Comparison of ENCODE assay signal across 11 mouse cellular contexts in genomic region chr9:33000691-33001164, GRCm38 (mm10).
DNase-seq lines count a peak whose midpoint lies in the region; ATAC-seq and TF ChIP-seq lines count a peak whose summit lies in the region.
"Had no signal": no experiment of that assay in that cellular context is flagged by ENCODE, and none has a peak within 500 bp of the region (broad histone marks: within the 10 kb centered on the region; RNA-seq: fewer than 3 reads in every experiment).

No protein-coding gene starts in this region.

- peak; percentile 25 for DNase-seq in hindbrain, embryonic 11.5 days (ENCODE audit: low spot score)
- DNase-seq in heart, postnatal 14 days: peak; percentile 41 to 48
- peak; percentile 12 to 30 for DNase-seq in lung, postnatal 4 days
- DNase-seq in T-cell, adult 2 months (ENCODE audit: low spot score): no peak
- no peak for DNase-seq in midbrain, embryonic 10.5 days (ENCODE audit: low spot score)
- DNase-seq in layer of hippocampus, adult 18-20 months (ENCODE audit: low spot score in 2 of 2): no peak
- DNase-seq: adrenal gland, adult 8-10 months; liver, embryonic 13.5 days had no signal

- no peak overlapping the region for H3K4me2 ChIP-seq in hindbrain, embryonic 11.5 days (replicated peaks; ENCODE audit: low read depth, low read length)
- no peak overlapping the region for H3K4me2 ChIP-seq in hindbrain, embryonic 13.5 days
- H3K4me2 ChIP-seq: liver, embryonic 13.5 days had no signal

- TF ChIP-seq POLR2A in embryonic fibroblast, embryonic 13.5 days (IDR thresholded peaks at IDR 0.05; ENCODE audit: low read depth, low read length): no peak

- intact Hi-C loops in heart, postnatal 14 days (cut with DNase I): no loop called here

- no peak overlapping the region for H3K9ac ChIP-seq in hindbrain, embryonic 11.5 days (ENCODE audit: low read depth, low read length)
- no peak overlapping the region for H3K9ac ChIP-seq in hindbrain, embryonic 13.5 days
- H3K9ac ChIP-seq: liver, embryonic 13.5 days had no signal

- H3K36me3 ChIP-seq in hindbrain, embryonic 11.5 days (ENCODE audit: control insufficient read depth, insufficient read depth, low read length): no peaks in the 10 kb centered on the region
- no peaks in the 10 kb centered on the region for H3K36me3 ChIP-seq in hindbrain, embryonic 13.5 days
- no peaks in the 10 kb centered on the region for H3K36me3 ChIP-seq in midbrain, embryonic 10.5 days
- H3K36me3 ChIP-seq: liver, embryonic 13.5 days had no signal

- no peak overlapping the region for H3K27ac ChIP-seq in hindbrain, embryonic 11.5 days (ENCODE audit: low read depth, low read length)
- no peak overlapping the region for H3K27ac ChIP-seq in hindbrain, embryonic 13.5 days
- peak overlapping the region; percentile 34; the same call in 1 of the 2 replicates for H3K27ac ChIP-seq in embryonic fibroblast, embryonic 13.5 days (ENCODE audit: insufficient read depth, low read length)
- no peak overlapping the region for H3K27ac ChIP-seq in midbrain, embryonic 10.5 days (replicated peaks)
- H3K27ac ChIP-seq: liver, embryonic 13.5 days had no signal

- ATAC-seq in hindbrain, embryonic 11.5 days (ENCODE audit: low FRiP score): no peak
- ATAC-seq in hindbrain, embryonic 13.5 days (ENCODE audit: low FRiP score): no peak
- ATAC-seq: forebrain, embryonic 16.5 days had no signal

- TF ChIP-seq CTCF in embryonic fibroblast, embryonic 13.5 days (IDR thresholded peaks at IDR 0.05; ENCODE audit: borderline replicate concordance, insufficient read depth, low read length): no peak

- H3K9me3 ChIP-seq in hindbrain, embryonic 11.5 days (ENCODE audit: control insufficient read depth, low read length): no peaks in the 10 kb centered on the region
- peaks cover 5% of the 10 kb centered on the region; the same call in 1 of the 2 replicates for H3K9me3 ChIP-seq in hindbrain, embryonic 13.5 days
- H3K9me3 ChIP-seq in midbrain, embryonic 10.5 days (replicated peaks): peaks cover 9% of the 10 kb centered on the region; the same call in 1 of the 2 replicates
- H3K9me3 ChIP-seq: liver, embryonic 13.5 days had no signal

- no peaks in the 10 kb centered on the region for H3K27me3 ChIP-seq in hindbrain, embryonic 11.5 days (ENCODE audit: control insufficient read depth, insufficient read depth, low read length)
- H3K27me3 ChIP-seq in hindbrain, embryonic 13.5 days: no peaks in the 10 kb centered on the region
- H3K27me3 ChIP-seq in midbrain, embryonic 10.5 days (ENCODE audit: low read depth, poor library complexity, severe bottlenecking): no peaks in the 10 kb centered on the region
- H3K27me3 ChIP-seq: liver, embryonic 13.5 days had no signal

- no peak overlapping the region for H3K4me3 ChIP-seq in hindbrain, embryonic 11.5 days (ENCODE audit: low read depth, low read length)
- H3K4me3 ChIP-seq in hindbrain, embryonic 13.5 days: no peak overlapping the region
- no peak overlapping the region for H3K4me3 ChIP-seq in embryonic fibroblast, embryonic 13.5 days (ENCODE audit: insufficient read depth, low read length)
- H3K4me3 ChIP-seq in midbrain, embryonic 10.5 days: no peak overlapping the region
- H3K4me3 ChIP-seq: liver, embryonic 13.5 days had no signal

- WGBS in hindbrain, embryonic 11.5 days: 56% methylated on average over 7 of the region's 7 CpGs
- 71% methylated on average over 7 of the region's 7 CpGs for WGBS in hindbrain, embryonic 13.5 days
- 67% methylated on average over 7 of the region's 7 CpGs for WGBS in midbrain, embryonic 10.5 days

- no peaks in the 10 kb centered on the region for H3K4me1 ChIP-seq in hindbrain, embryonic 11.5 days (replicated peaks; ENCODE audit: control insufficient read depth, insufficient read depth, low read length)
- H3K4me1 ChIP-seq in hindbrain, embryonic 13.5 days (replicated peaks): no peaks in the 10 kb centered on the region
- H3K4me1 ChIP-seq in embryonic fibroblast, embryonic 13.5 days (ENCODE audit: control insufficient read depth, insufficient read depth, low read length): 0 out of 2 replicates have a peak, but pooled peaks cover 4% of the 10 kb centered on the region
- no peaks in the 10 kb centered on the region for H3K4me1 ChIP-seq in midbrain, embryonic 10.5 days
- H3K4me1 ChIP-seq: liver, embryonic 13.5 days had no signal

Comparison
In these comparisons a context has a peak if more than half of its experiments do, and no peak if none do; other contexts are left out.
1. DNase-seq: peak in hindbrain, embryonic 11.5 days (single experiment), heart, postnatal 14 days (2 of 2) and lung, postnatal 4 days (2 of 2); none in T-cell, adult 2 months (single experiment), midbrain, embryonic 10.5 days (single experiment) and layer of hippocampus, adult 18-20 months (0 of 2).